Mouse (Mus musculus) CH12.LX (cell line): ENCODE results near the gene Gtpbp2. TPM values are rescaled to one million over a fixed set of nuclear protein-coding genes. Genes with fewer than 3 reads are reported as not detected.

Source experiments
- DNase-seq: peaks from one replicate; pipeline ENCODE4 v3.0.0-alpha.2; 2013; ENCODE audit errors: extremely low read depth
- H3K27ac ChIP-seq: 2 replicates; pipeline ENCODE4 v1.5.1; 2012; ENCODE audit warnings: low read depth, mild to moderate bottlenecking, control low read depth, moderate library complexity; ENCODE audit not compliant: insufficient read depth
- H3K27me3 ChIP-seq: replicated peaks from 2 replicates; pipeline ENCODE3; 2012; ENCODE audit warnings: inconsistent platforms
- H3K36me3 ChIP-seq, 2 experiments: replicated peaks in 1 of 2; 2 replicates each; pipeline versions ENCODE3 to v1.6.1; 2012; ENCODE audit warnings: inconsistent platforms in 1 of 2, low read length in 1 of 2, mild to moderate bottlenecking in 1 of 2, mixed read lengths in 1 of 2, moderate library complexity in 1 of 2; ENCODE audit not compliant: control insufficient read depth in 1 of 2, insufficient read depth in 1 of 2
- H3K4me1 ChIP-seq, 2 experiments: 2 replicates each; pipeline ENCODE4 v1.6.1; 2012; ENCODE audit warnings: inconsistent platforms in 1 of 2, moderate library complexity in 1 of 2; ENCODE audit not compliant: insufficient read depth in 2 of 2, control insufficient read depth in 1 of 2
- H3K4me2 ChIP-seq: 2 replicates; pipeline ENCODE4 v1.6.1; 2012; ENCODE audit warnings: low read depth, mild to moderate bottlenecking, control low read depth; ENCODE audit not compliant: poor library complexity, insufficient read depth, severe bottlenecking
- H3K4me3 ChIP-seq, 3 experiments: fragments of 150-350 bp in 1 of 3; sonication (generic) in 1 of 3; replicated peaks in 1 of 3; 2 replicates each; pipeline versions ENCODE3 to v1.5.1; 2011 to 2012; ENCODE audit warnings: low read depth in 2 of 3, low read length in 2 of 3, mild to moderate bottlenecking in 2 of 3, moderate library complexity in 2 of 3, control low read depth in 1 of 3, improper control_type of control experiment in 1 of 3, inconsistent platforms in 1 of 3, mixed read lengths in 1 of 3; ENCODE audit not compliant: poor library complexity in 1 of 3
- H3K79me2 ChIP-seq: replicated peaks from 2 replicates; pipeline ENCODE4 v1.6.1; 2012; ENCODE audit warnings: mild to moderate bottlenecking, moderate library complexity; ENCODE audit not compliant: control insufficient read depth, poor library complexity, insufficient read depth, severe bottlenecking; ENCODE audit errors: extremely low read depth
- H3K9ac ChIP-seq: 2 replicates; pipeline ENCODE4 v1.6.1; 2012; ENCODE audit warnings: low read depth, mild to moderate bottlenecking, control low read depth, moderate library complexity; ENCODE audit not compliant: insufficient read depth
- H3K9me3 ChIP-seq: replicated peaks from 2 replicates; pipeline ENCODE3; 2012; ENCODE audit warnings: low read length, inconsistent platforms, mixed read lengths
- BHLHE40 ChIP-seq: IDR thresholded peaks from 2 replicates; pipeline ENCODE4 v1.6.1; 2011; ENCODE audit warnings: mild to moderate bottlenecking, low read depth, low read length, improper control_type of control experiment
- CHD1 ChIP-seq: IDR thresholded peaks from 2 replicates; pipeline ENCODE4 v1.6.1; 2012; ENCODE audit warnings: low read depth, low read length, improper control_type of control experiment, inconsistent platforms
- CHD2 ChIP-seq: IDR thresholded peaks from 2 replicates; pipeline ENCODE4 v1.6.1; 2011; ENCODE audit warnings: low read length, improper control_type of control experiment
- CTCF ChIP-seq, 2 experiments: IDR thresholded peaks in 1 of 2; conservative IDR thresholded peaks in 1 of 2; 2 replicates each; pipeline ENCODE4 v1.5.1; 2011 to 2012; ENCODE audit warnings: low read depth in 2 of 2, low read length in 2 of 2, improper control_type of control experiment in 1 of 2, inconsistent platforms in 1 of 2, mild to moderate bottlenecking in 1 of 2, moderate library complexity in 1 of 2
- ELF1 ChIP-seq: IDR thresholded peaks from 2 replicates; pipeline ENCODE4 v1.6.1; 2014; ENCODE audit warnings: low read depth, mild to moderate bottlenecking, inconsistent platforms, low read length, improper control_type of control experiment
- ETS1 ChIP-seq: conservative IDR thresholded peaks from 2 replicates; pipeline ENCODE4 v1.6.1; 2012; ENCODE audit warnings: low read depth, mild to moderate bottlenecking, inconsistent platforms, low read length, improper control_type of control experiment, moderate library complexity
- HCFC1 ChIP-seq: IDR thresholded peaks from 2 replicates; pipeline ENCODE4 v1.6.1; 2012; ENCODE audit warnings: low read depth, mild to moderate bottlenecking, inconsistent platforms, low read length, improper control_type of control experiment
- JUN ChIP-seq: IDR thresholded peaks from 2 replicates; pipeline ENCODE4 v1.6.1; 2011; ENCODE audit warnings: low read depth, mild to moderate bottlenecking, low read length, improper control_type of control experiment, moderate library complexity; ENCODE audit not compliant: insufficient read depth
- KAT2A ChIP-seq: IDR thresholded peaks from 2 replicates; pipeline ENCODE4 v1.6.1; 2012; ENCODE audit warnings: low read length, improper control_type of control experiment, inconsistent platforms; ENCODE audit not compliant: insufficient replicate concordance
- MAX ChIP-seq: IDR thresholded peaks from 2 replicates; pipeline ENCODE4 v1.6.1; 2011; ENCODE audit warnings: low read length, improper control_type of control experiment
- MEF2A ChIP-seq: IDR thresholded peaks from 2 replicates; pipeline ENCODE4 v1.6.1; 2014; ENCODE audit warnings: low read depth, mild to moderate bottlenecking, inconsistent platforms, low read length, improper control_type of control experiment, borderline replicate concordance
- MXI1 ChIP-seq: IDR thresholded peaks from 2 replicates; pipeline ENCODE4 v1.6.1; 2011; ENCODE audit warnings: mild to moderate bottlenecking, low read depth, low read length, improper control_type of control experiment
- NELFE ChIP-seq: IDR thresholded peaks from 2 replicates; pipeline ENCODE4 v1.6.1; 2011; ENCODE audit warnings: low read depth, low read length, improper control_type of control experiment
- NRF1 ChIP-seq: IDR thresholded peaks from 2 replicates; pipeline ENCODE4 v1.6.1; 2014; ENCODE audit warnings: low read depth, mild to moderate bottlenecking, inconsistent platforms, low read length, improper control_type of control experiment, moderate library complexity
- POLR2AphosphoS2 ChIP-seq: IDR thresholded peaks from 2 replicates; pipeline ENCODE4 v1.6.1; 2011; ENCODE audit warnings: low read depth, low read length, improper control_type of control experiment
- RAD21 ChIP-seq: IDR thresholded peaks from 2 replicates; pipeline ENCODE4 v1.6.1; 2011; ENCODE audit warnings: low read depth, mild to moderate bottlenecking, low read length, improper control_type of control experiment, moderate library complexity
- SIN3A ChIP-seq: IDR thresholded peaks from 2 replicates; pipeline ENCODE4 v1.6.1; 2012; ENCODE audit warnings: low read length, improper control_type of control experiment, inconsistent platforms
- SMC3 ChIP-seq: IDR thresholded peaks from 2 replicates; pipeline ENCODE4 v1.6.1; 2011; ENCODE audit warnings: low read depth, low read length, improper control_type of control experiment
- TBP ChIP-seq: conservative IDR thresholded peaks from 2 replicates; pipeline ENCODE4 v1.6.1; 2011; ENCODE audit warnings: low read depth, low read length, improper control_type of control experiment
- TCF12 ChIP-seq: IDR thresholded peaks from 2 replicates; pipeline ENCODE4 v1.6.1; 2014; ENCODE audit warnings: low read depth, mild to moderate bottlenecking, inconsistent platforms, low read length, improper control_type of control experiment
- USF1 ChIP-seq: IDR thresholded peaks from 2 replicates; pipeline ENCODE4 v1.6.1; 2014; ENCODE audit warnings: low read depth, mild to moderate bottlenecking, inconsistent platforms, low read length, improper control_type of control experiment
- ZC3H11A ChIP-seq: IDR thresholded peaks from 2 replicates; pipeline ENCODE4 v1.6.1; 2012; ENCODE audit warnings: low read depth, mild to moderate bottlenecking, inconsistent platforms, low read length, improper control_type of control experiment
- ZKSCAN1 ChIP-seq: IDR thresholded peaks from 2 replicates; pipeline ENCODE4 v1.6.1; 2012; ENCODE audit warnings: low read depth, inconsistent platforms, low read length, improper control_type of control experiment, borderline replicate concordance
- ZNF384 ChIP-seq: IDR thresholded peaks from 2 replicates; pipeline ENCODE4 v1.6.1; 2012; ENCODE audit warnings: low read depth, low read length, improper control_type of control experiment, inconsistent platforms
- dilution Hi-C: fragments of 300-500 bp; cut with MboI; formaldehyde crosslinking; loops from 2 replicates; pipeline ENCODE4 v1.14.3; 2020; ENCODE audit warnings: low sequenced_read_pairs; ENCODE audit not compliant: extremely low pct_unique_long_range_greater_than_20kb, extremely low pct_ligation_motif_present
- in situ Hi-C: fragments of 300-500 bp; cut with MboI; formaldehyde crosslinking; loops from 3 replicates; pipeline ENCODE4 v1.14.3; 2019; ENCODE audit warnings: low sequenced_read_pairs, low pct_ligation_motif_present, low pct_unique_long_range_greater_than_20kb, mixed read lengths
- polyA plus RNA-seq: library from polyadenylated mRNA; unstranded; fragments of >175 nt; gene quantifications from 2 replicates; pipeline ENCODE4 v1.2.1, GENCODE M21; 2012; ENCODE audit warnings: low read depth; ENCODE audit not compliant: insufficient read length
- total RNA-seq, 2 experiments: library from RNA; depleted of rRNA; stranded (reverse); fragments of 300-350 nt in 1 of 2; fragments of >200 nt in 1 of 2; gene quantifications; 2 replicates each; pipeline ENCODE4 v1.2.3; 2012 to 2014

Gene Gtpbp2
- total and polyA plus RNA-seq, 3 experiments = 14.9 to 104 (median 20.8) TPM

DNA sequence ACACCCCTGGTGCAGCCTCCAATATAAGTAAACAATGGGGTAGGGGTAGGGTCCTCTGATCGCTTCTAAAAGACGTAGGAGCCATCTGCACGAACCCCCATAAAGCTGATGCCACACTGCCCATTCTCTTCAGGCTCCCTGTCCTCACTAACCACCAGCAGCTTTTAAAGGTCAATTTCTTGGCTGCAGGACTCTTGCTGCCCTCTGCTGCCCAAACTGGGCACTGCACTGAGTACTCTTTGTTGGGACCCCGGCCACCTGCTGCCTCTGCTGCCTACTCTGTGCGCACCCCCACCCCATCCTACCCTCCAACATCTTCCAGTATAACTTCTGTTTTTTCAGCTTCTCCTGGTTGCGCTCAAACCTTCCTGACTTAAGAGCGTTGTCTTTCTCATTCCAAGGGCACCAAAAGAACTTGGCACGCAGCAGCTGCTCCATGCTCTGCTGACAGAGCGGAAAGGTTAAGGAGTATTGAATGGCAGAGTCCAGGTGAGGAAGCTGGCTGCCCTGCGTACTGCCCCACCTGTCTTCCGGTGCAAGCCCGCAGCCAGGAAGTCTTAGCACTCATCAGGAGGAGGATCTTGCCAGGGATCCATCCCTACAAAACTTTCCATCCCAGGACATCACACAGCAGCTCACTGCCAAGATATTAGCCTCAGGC lies 28.6 kb upstream of the Gtpbp2 start:
- Histone ChIP-seq H3K36me3 (peaks cover 23 to 37% of the 10 kb centered on the region in 2 experiments), H3K4me1 (no peaks in the 10 kb centered on the region), H3K27me3 (no peaks in the 10 kb centered on the region), H3K4me2 (no peak overlapping the region), H3K9me3 (peaks cover 2% of the 10 kb centered on the region), H3K79me2 (no peaks in the 10 kb centered on the region), H3K4me3 (no peak overlapping the region), H3K27ac (no peak overlapping the region), H3K9ac (no peak overlapping the region)
- in situ Hi-C loops (loop anchor here (10.0 kb wide), 1 partner anchor 97 kb away; the partner anchor contains the start of gene Vegfa), dilution Hi-C loops (no loop called here)
- peak; percentile 43 for DNase-seq
- peak; percentile 64 for TF ChIP-seq ZC3H11A
- TF ChIP-seq SMC3 = peak; percentile 83
- no peak for TF ChIP-seq TBP
- 0 out of 2 replicates have a peak, but pooled peaks have one; percentile 18 for TF ChIP-seq NRF1
- peak; percentile 80 for TF ChIP-seq RAD21
- TF ChIP-seq ELF1 = no peak
- TF ChIP-seq BHLHE40 = no peak
- TF ChIP-seq CTCF (conservative IDR thresholded peaks at IDR 0.05 in 1 of 2, IDR thresholded peaks at IDR 0.05 in 1 of 2; ENCODE audit: low read depth in 2 of 2, low read length in 2 of 2) = peak; percentile 53 to 87; a peak in 3 of 4 replicates

DNA sequence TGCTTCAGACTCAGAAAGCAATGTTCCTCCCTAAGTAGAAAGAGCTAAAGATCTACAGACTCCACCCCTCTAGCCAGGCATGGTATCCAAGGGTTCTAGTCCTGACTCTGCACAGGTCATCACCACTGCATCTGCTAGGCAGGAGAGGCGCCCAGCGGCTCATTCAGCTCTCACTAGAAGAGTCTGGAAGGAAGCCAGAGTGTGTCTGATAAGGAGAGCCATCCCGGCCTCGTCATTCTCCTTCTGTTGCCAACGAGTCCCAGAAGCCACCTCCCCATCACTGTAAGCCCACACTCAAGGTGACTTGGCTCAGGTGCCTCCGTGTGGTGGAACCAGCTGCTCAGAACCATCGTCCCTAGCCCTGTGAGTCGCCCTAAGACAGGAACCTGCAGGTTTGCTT lies 28.0 kb upstream of the Gtpbp2 start:
- TF ChIP-seq TCF12 (no peak), HCFC1 (no peak), TBP (no peak), SMC3 (no peak), JUN (no peak), MEF2A (no peak), MXI1 (no peak), MAX (no peak), KAT2A (no peak), POLR2AphosphoS2 (no peak), CHD2 (no peak), ETS1 (no peak), NELFE (no peak), ZKSCAN1 (no peak), SIN3A (no peak), USF1 (no peak), CHD1 (no peak), NRF1 (no peak), ZNF384 (no peak)
- DNase-seq = no peak
- no peak overlapping the region for H3K4me3 ChIP-seq
- in situ Hi-C loops (loop anchor here (10.0 kb wide), 1 partner anchor 98 kb away; the partner anchor contains the start of gene Vegfa), dilution Hi-C loops (no loop called here)
- no peaks in the 10 kb centered on the region for H3K79me2 ChIP-seq
- peaks cover 18 to 30% of the 10 kb centered on the region in 2 experiments for H3K36me3 ChIP-seq
- no peaks in the 10 kb centered on the region for H3K27me3 ChIP-seq
- H3K27ac ChIP-seq = no peak overlapping the region
- peaks cover 2% of the 10 kb centered on the region for H3K9me3 ChIP-seq
- H3K4me1 ChIP-seq = no peaks in the 10 kb centered on the region
- no peak overlapping the region for H3K4me2 ChIP-seq
- no peak overlapping the region for H3K9ac ChIP-seq
